Mouse (Mus musculus) MEL (cell line): ENCODE measurements around the gene Ankrd28.

Experiments
- CTCF ChIP-seq, 3 experiments: IDR thresholded peaks in 2 of 3; conservative IDR thresholded peaks in 1 of 3; 2 replicates each; pipeline ENCODE4 v1.5.1; 2011 to 2012; ENCODE audit warnings: low read length in 3 of 3, low read depth in 2 of 3, mild to moderate bottlenecking in 2 of 3, improper control_type of control experiment in 1 of 3, inconsistent platforms in 1 of 3, mixed read lengths in 1 of 3, moderate library complexity in 1 of 3; ENCODE audit not compliant: control insufficient read depth in 1 of 3, insufficient read depth in 1 of 3, poor library complexity in 1 of 3, severe bottlenecking in 1 of 3
- GATA1 ChIP-seq: IDR thresholded peaks from 2 replicates; pipeline ENCODE4 v1.6.1; 2011; ENCODE audit warnings: low read depth, low read length, improper control_type of control experiment

GRCm38 (mm10) chr14:31773518-31773917 lies 56.9 kb downstream of the Ankrd28 start:
- no peak for TF ChIP-seq GATA1
- TF ChIP-seq CTCF (IDR thresholded peaks at IDR 0.05 in 2 of 3, conservative IDR thresholded peaks at IDR 0.05 in 1 of 3; ENCODE audit: control insufficient read depth in 1 of 3, insufficient read depth in 1 of 3, low read depth in 2 of 3, low read length in 3 of 3, poor library complexity in 1 of 3, severe bottlenecking in 1 of 3): no peak
